Mouse (Mus musculus) thymus, postnatal 0 days (tissue): ENCODE measurements at regions not wholly inside any gene's neighbourhood (a gene's known extent, or its start where the extent isn't known, plus 50 kb on each side); places are given as distances from the start of the nearest gene placed in this dataset.

Source experiments
- DNase-seq: peaks from one replicate; pipeline ENCODE4 v3.0.0-alpha.2; 2015; ENCODE audit warnings: low spot score

DNA sequence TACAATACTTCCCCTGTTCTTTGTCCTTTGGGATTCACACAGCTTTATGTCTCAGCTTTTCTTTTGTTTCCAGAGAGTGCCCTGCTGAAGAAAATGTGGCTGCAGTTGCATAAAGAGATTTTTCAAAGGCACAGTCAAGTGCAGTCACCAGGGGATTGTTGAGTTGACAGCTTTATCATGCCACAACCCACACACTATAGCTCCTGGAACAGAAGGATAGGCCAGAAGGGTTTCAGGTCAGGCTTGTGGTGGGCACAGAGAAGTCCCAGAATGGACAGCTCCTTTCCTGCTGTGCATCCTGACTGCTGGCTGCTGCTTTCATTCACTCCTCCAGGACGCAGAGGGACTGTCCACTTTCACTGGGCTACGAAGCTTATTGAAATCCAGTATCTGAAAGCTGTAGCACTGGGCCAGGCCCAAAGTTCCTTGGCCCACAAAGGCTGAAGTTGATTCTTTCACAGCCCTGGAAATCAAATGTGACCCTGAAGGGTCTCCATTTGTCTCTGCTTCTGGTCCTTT lies 119.6 kb upstream of the Slc24a5 start:
- DNase-seq = no peak

- no peak for DNase-seq
Measured at GRCm38 (mm10) chr2:124948812-124949211, 119.1 kb upstream of the Slc24a5 start.

GRCm38 (mm10) chr2:124952212-124952611 lies 115.7 kb upstream of the Slc24a5 start:
- DNase-seq = no peak

DNA sequence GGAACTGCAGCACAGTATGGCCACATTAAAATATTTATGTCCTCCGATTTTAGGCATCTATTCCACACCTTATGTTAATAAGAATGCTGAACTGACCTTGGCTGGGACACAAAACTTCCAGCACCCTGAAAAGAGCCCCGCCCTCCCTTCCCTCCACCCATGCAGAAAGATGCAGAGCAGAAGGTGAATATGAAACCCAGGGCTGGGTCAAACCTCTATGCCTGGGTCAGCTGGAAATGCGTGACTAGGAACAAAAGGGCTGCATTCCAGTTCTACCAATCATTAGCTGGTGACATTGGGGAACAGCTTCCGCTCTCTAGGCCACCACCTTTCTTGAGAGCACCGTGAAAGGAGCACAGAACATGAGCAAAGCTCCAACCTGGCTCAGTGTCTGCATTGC lies 114.9 kb upstream of the Slc24a5 start:
- DNase-seq = no peak

GRCm38 (mm10) chr2:124955843-124956242 lies 112.1 kb upstream of the Slc24a5 start:
- no peak for DNase-seq

- DNase-seq = no peak
Measured at GRCm38 (mm10) chr2:124959431-124959830, 108.5 kb upstream of the Slc24a5 start.

GRCm38 (mm10) chr2:124971826-124972749 lies 95.8 kb upstream of the Slc24a5 start:
- no peak for DNase-seq

- DNase-seq = no peak
Measured at GRCm38 (mm10) chr2:124975106-124975505, 92.8 kb upstream of the Slc24a5 start.

DNA sequence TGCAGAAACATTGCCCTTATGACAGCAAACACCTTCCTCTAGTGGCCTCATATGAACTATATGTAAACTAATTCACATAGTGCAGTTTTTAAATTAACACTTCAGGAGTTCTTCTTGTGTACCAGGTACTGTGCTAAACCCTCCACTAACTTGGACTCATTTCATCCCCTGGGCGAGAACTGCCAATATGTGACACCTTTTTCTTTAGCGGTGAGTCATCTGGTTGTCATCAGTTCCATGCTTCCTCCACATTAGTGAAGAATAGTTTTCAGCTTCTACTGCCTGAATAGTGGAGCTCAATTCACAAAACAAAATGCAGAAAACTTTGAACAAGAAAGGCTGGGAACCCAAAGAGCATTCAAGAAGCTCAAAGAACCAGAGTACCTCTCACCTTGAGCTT lies 76.9 kb upstream of the Slc24a5 start:
- no peak for DNase-seq

DNA sequence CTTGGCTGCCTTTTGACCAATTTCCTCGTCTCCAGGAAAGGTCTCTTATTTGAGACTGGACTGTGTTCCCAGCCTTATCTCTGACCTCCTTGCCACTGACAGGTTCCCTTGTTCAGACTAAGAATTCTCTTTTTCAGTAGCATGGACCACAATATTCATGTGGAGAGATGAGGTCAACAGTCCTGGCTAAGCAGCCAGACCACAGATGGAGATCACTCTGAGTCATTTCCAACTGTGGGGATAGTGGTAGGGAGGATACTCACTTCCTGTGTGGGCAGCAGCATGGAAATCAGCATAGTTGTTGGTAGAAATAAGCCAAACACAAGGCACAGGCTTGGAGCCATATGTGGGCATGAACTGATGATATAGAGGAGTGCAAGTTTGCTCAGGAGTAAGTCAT lies 52.9 kb upstream of the Slc24a5 start:
- no peak for DNase-seq

DNA sequence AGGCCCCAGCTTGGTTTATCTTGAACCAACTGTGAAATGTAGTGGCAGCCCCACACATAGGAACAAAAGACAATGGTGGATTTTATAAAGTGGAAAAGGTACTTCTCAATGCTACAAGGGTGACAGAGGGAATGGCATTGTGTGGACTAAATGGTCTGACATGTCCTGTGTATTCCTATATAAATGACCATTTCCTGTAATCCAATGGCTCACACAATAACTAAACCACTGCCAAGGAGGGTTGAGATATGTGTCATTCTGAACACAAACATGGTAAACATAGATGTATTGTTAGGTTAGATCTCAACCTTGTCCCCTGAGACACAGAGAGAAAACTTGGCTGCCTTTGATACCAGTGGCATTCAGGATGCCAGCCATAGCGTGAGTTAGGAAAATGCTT lies 51.0 kb upstream of the Slc24a5 start:
- no peak for DNase-seq
